Mouse (Mus musculus) liver, embryonic 15.5 days (tissue): Measurements from ENCODE around the gene Slc4a4. TPM values are rescaled to one million over a fixed set of nuclear protein-coding genes. Genes with fewer than 3 reads are reported as not detected.

Source experiments
- ATAC-seq: fragments of 200-750 bp; cut with Nextera tagmentation; 2 replicates; pipeline ENCODE4 v1.8.0; 2017; ENCODE audit warnings: moderate number of reproducible peaks, mild to moderate bottlenecking, moderate library complexity; ENCODE audit not compliant: insufficient read depth
- H3K27ac ChIP-seq: fragments of 300-500 bp; sonication (generic); replicated peaks from 2 replicates; pipeline ENCODE4 v1.5.1; 2015; ENCODE audit warnings: mild to moderate bottlenecking, inconsistent platforms
- H3K27me3 ChIP-seq: fragments of 300-500 bp; sonication (generic); 2 replicates; pipeline ENCODE4 v1.6.1; 2015; ENCODE audit warnings: mild to moderate bottlenecking, inconsistent platforms
- H3K36me3 ChIP-seq: fragments of 300-500 bp; sonication (generic); replicated peaks from 2 replicates; pipeline ENCODE4 v1.6.1; 2015; ENCODE audit warnings: moderate library complexity, mild to moderate bottlenecking, inconsistent platforms
- H3K4me1 ChIP-seq: fragments of 300-500 bp; sonication (generic); replicated peaks from 2 replicates; pipeline ENCODE4 v1.6.1; 2015; ENCODE audit warnings: inconsistent platforms
- H3K4me2 ChIP-seq: fragments of 300-500 bp; sonication (generic); 2 replicates; pipeline ENCODE4 v1.6.1; 2015; ENCODE audit warnings: moderate library complexity, mild to moderate bottlenecking, inconsistent platforms
- H3K4me3 ChIP-seq: fragments of 300-500 bp; sonication (generic); replicated peaks from 2 replicates; pipeline ENCODE4 v1.5.1; 2015; ENCODE audit warnings: mild to moderate bottlenecking, inconsistent platforms
- H3K9ac ChIP-seq: fragments of 300-500 bp; sonication (generic); 2 replicates; pipeline ENCODE4 v1.6.1; 2015; ENCODE audit warnings: moderate library complexity, mild to moderate bottlenecking, inconsistent platforms
- H3K9me3 ChIP-seq: fragments of 300-500 bp; sonication (generic); replicated peaks from 2 replicates; pipeline ENCODE4 v1.6.1; 2016; ENCODE audit warnings: inconsistent platforms
- whole genome bisulfite sequencing: fragments of 180-500 bp; shearing (Covaris S2); methylation state at CpG from one replicate; pipeline ENCODE4 v1.1.7; 2015; ENCODE audit warnings: mixed read lengths; ENCODE audit not compliant: insufficient replicate concordance; 5-methylcytosine and 5-hydroxymethylcytosine counted together
- polyA plus RNA-seq: library from polyadenylated mRNA; unstranded; fragments of >200 nt; fragmentation: Nextera tagmentation; extraction: Ambion mirVana; gene quantifications from 2 replicates; pipeline ENCODE4 v1.2.1, GENCODE M21; 2015

The Slc4a4 gene
- polyA plus RNA-seq, 1 experiment from 2014 or later: 0.62 TPM

GRCm38 (mm10) chr5:88933946-88934345 is 47.3 kb downstream of the Slc4a4 start:
- Histone ChIP-seq H3K27me3 (no peaks in the 10 kb centered on the region), H3K4me1 (no peaks in the 10 kb centered on the region), H3K27ac (no peak overlapping the region), H3K9me3 (no peaks in the 10 kb centered on the region), H3K9ac (no peak overlapping the region), H3K4me2 (no peak overlapping the region), H3K36me3 (no peaks in the 10 kb centered on the region), H3K4me3 (no peak overlapping the region)
- ATAC-seq: no peak
- WGBS: 40% methylated on average over 14 of the region's 14 CpGs

GRCm38 (mm10) chr5:88938208-88938607 is 51.6 kb downstream of the Slc4a4 start:
- no peak overlapping the region for H3K27ac ChIP-seq
- no peaks in the 10 kb centered on the region for H3K9me3 ChIP-seq
- 37% methylated on average over 1 of the region's 1 CpGs for WGBS
- H3K4me2 ChIP-seq: no peak overlapping the region
- no peak overlapping the region for H3K4me3 ChIP-seq
- H3K4me1 ChIP-seq: no peaks in the 10 kb centered on the region
- H3K36me3 ChIP-seq: no peaks in the 10 kb centered on the region
- no peaks in the 10 kb centered on the region for H3K27me3 ChIP-seq
- no peak for ATAC-seq
- H3K9ac ChIP-seq: no peak overlapping the region

- no peak overlapping the region for H3K4me2 ChIP-seq
- H3K4me3 ChIP-seq: no peak overlapping the region
- no peak for ATAC-seq
- no peaks in the 10 kb centered on the region for H3K9me3 ChIP-seq
- H3K9ac ChIP-seq: no peak overlapping the region
- H3K27me3 ChIP-seq: no peaks in the 10 kb centered on the region
- no peaks in the 10 kb centered on the region for H3K4me1 ChIP-seq
- H3K27ac ChIP-seq: no peak overlapping the region
- no peaks in the 10 kb centered on the region for H3K36me3 ChIP-seq
- WGBS: 64% methylated on average over 6 of the region's 6 CpGs
Observed at GRCm38 (mm10) chr5:88939151-88939550, 52.5 kb downstream of the Slc4a4 start.

- 52% methylated on average over 2 of the region's 2 CpGs for WGBS
- H3K4me1 ChIP-seq: no peaks in the 10 kb centered on the region
- H3K27ac ChIP-seq: no peak overlapping the region
- H3K9me3 ChIP-seq: no peaks in the 10 kb centered on the region
- H3K36me3 ChIP-seq: no peaks in the 10 kb centered on the region
- H3K4me2 ChIP-seq: no peak overlapping the region
- no peaks in the 10 kb centered on the region for H3K27me3 ChIP-seq
- H3K4me3 ChIP-seq: no peak overlapping the region
- H3K9ac ChIP-seq: no peak overlapping the region
- no peak for ATAC-seq
Observed at GRCm38 (mm10) chr5:88939782-88940181, 53.2 kb downstream of the Slc4a4 start.

GRCm38 (mm10) chr5:88941905-88942304 is 55.3 kb downstream of the Slc4a4 start:
- H3K9ac ChIP-seq: no peak overlapping the region
- no peaks in the 10 kb centered on the region for H3K9me3 ChIP-seq
- H3K36me3 ChIP-seq: no peaks in the 10 kb centered on the region
- no peaks in the 10 kb centered on the region for H3K4me1 ChIP-seq
- no peak overlapping the region for H3K4me3 ChIP-seq
- no peaks in the 10 kb centered on the region for H3K27me3 ChIP-seq
- 64% methylated on average over 7 of the region's 7 CpGs for WGBS
- no peak overlapping the region for H3K4me2 ChIP-seq
- ATAC-seq: no peak
- no peak overlapping the region for H3K27ac ChIP-seq

- H3K4me1 ChIP-seq: no peaks in the 10 kb centered on the region
- no peak overlapping the region for H3K9ac ChIP-seq
- no peaks in the 10 kb centered on the region for H3K27me3 ChIP-seq
- ATAC-seq: no peak
- 70% methylated on average over 10 of the region's 10 CpGs for WGBS
- no peak overlapping the region for H3K27ac ChIP-seq
- no peak overlapping the region for H3K4me2 ChIP-seq
- no peak overlapping the region for H3K4me3 ChIP-seq
- H3K36me3 ChIP-seq: no peaks in the 10 kb centered on the region
- H3K9me3 ChIP-seq: no peaks in the 10 kb centered on the region
Observed at GRCm38 (mm10) chr5:88945661-88946339, 59.2 kb downstream of the Slc4a4 start.

- ATAC-seq: no peak
- WGBS: 71% methylated on average over 7 of the region's 7 CpGs
Observed at GRCm38 (mm10) chr5:88950337-88950736, 63.7 kb downstream of the Slc4a4 start.

GRCm38 (mm10) chr5:88952757-88953577 is 66.3 kb downstream of the Slc4a4 start:
- 17% methylated on average over 17 of the region's 17 CpGs for WGBS
- Histone ChIP-seq H3K4me1 (0 out of 2 replicates have a peak, but pooled peaks cover 4% of the 10 kb centered on the region), H3K4me3 (peak overlapping the region; percentile 32), H3K9ac (no peak overlapping the region), H3K27me3 (no peaks in the 10 kb centered on the region), H3K36me3 (no peaks in the 10 kb centered on the region), H3K9me3 (no peaks in the 10 kb centered on the region), H3K4me2 (peak overlapping the region; percentile 48), H3K27ac (no peak overlapping the region)
- peak; percentile 70 for ATAC-seq

More at GRCm38 (mm10) chr5:88950337-88950736, 63.7 kb downstream of the Slc4a4 start:
- H3K27me3 ChIP-seq: no peaks in the 10 kb centered on the region
- no peak overlapping the region for H3K27ac ChIP-seq
- no peak overlapping the region for H3K4me2 ChIP-seq
- 0 out of 2 replicates have a peak, but pooled peaks cover 4% of the 10 kb centered on the region for H3K4me1 ChIP-seq
- no peaks in the 10 kb centered on the region for H3K36me3 ChIP-seq
- no peaks in the 10 kb centered on the region for H3K9me3 ChIP-seq
- no peak overlapping the region for H3K4me3 ChIP-seq
- no peak overlapping the region for H3K9ac ChIP-seq

- Histone ChIP-seq H3K27ac (no peak overlapping the region), H3K4me3 (no peak overlapping the region), H3K4me1 (peaks cover 12% of the 10 kb centered on the region; the same call in 1 of the 2 replicates), H3K9me3 (no peaks in the 10 kb centered on the region), H3K27me3 (no peaks in the 10 kb centered on the region), H3K9ac (no peak overlapping the region), H3K36me3 (no peaks in the 10 kb centered on the region), H3K4me2 (no peak overlapping the region)
- no peak for ATAC-seq
- 62% methylated on average over 5 of the region's 5 CpGs for WGBS
Observed at GRCm38 (mm10) chr5:88957735-88958134, 71.1 kb downstream of the Slc4a4 start.

GRCm38 (mm10) chr5:88958966-88959365 is 72.3 kb downstream of the Slc4a4 start:
- no peaks in the 10 kb centered on the region for H3K36me3 ChIP-seq
- no peak overlapping the region for H3K9ac ChIP-seq
- WGBS: 71% methylated on average over 5 of the region's 5 CpGs
- no peaks in the 10 kb centered on the region for H3K27me3 ChIP-seq
- H3K9me3 ChIP-seq: no peaks in the 10 kb centered on the region
- H3K4me1 ChIP-seq: peaks cover 8% of the 10 kb centered on the region; the same call in 1 of the 2 replicates
- H3K4me3 ChIP-seq: no peak overlapping the region
- no peak overlapping the region for H3K4me2 ChIP-seq
- no peak for ATAC-seq
- no peak overlapping the region for H3K27ac ChIP-seq

- no peak overlapping the region for H3K4me2 ChIP-seq
- H3K36me3 ChIP-seq: no peaks in the 10 kb centered on the region
- peaks cover 8% of the 10 kb centered on the region; the same call in 1 of the 2 replicates for H3K4me1 ChIP-seq
- H3K4me3 ChIP-seq: no peak overlapping the region
- no peak overlapping the region for H3K9ac ChIP-seq
- ATAC-seq: no peak
- H3K27me3 ChIP-seq: no peaks in the 10 kb centered on the region
- no peaks in the 10 kb centered on the region for H3K9me3 ChIP-seq
- 56% methylated on average over 6 of the region's 6 CpGs for WGBS
- H3K27ac ChIP-seq: no peak overlapping the region
Observed at GRCm38 (mm10) chr5:88959412-88959811, 72.8 kb downstream of the Slc4a4 start.
